Mouse (Mus musculus) limb, embryonic 11.5 days (tissue): ENCODE measurements at regions not wholly inside any gene's neighbourhood (a gene's known extent, or its start where the extent isn't known, plus 50 kb on each side); places are given as distances from the start of the nearest gene placed in this dataset.

Experiments used
- ATAC-seq: fragments of 200-750 bp; cut with Nextera tagmentation; 2 replicates; pipeline ENCODE4 v1.8.0; 2017; ENCODE audit warnings: low read depth; ENCODE audit not compliant: insufficient number of reproducible peaks, low FRiP score, low TSS enrichment
- DNase-seq: peaks from one replicate; pipeline ENCODE4 v3.0.0-alpha.2; 2015; ENCODE audit warnings: low spot score
- H3K27ac ChIP-seq: fragments of 300-500 bp; sonication (generic); replicated peaks from 2 replicates; pipeline ENCODE4 v1.5.1; 2014; ENCODE audit warnings: low read depth, mild to moderate bottlenecking, low read length
- H3K27me3 ChIP-seq: fragments of 300-500 bp; sonication (generic); 2 replicates; pipeline ENCODE4 v1.6.1; 2014; ENCODE audit warnings: mild to moderate bottlenecking, low read length, mixed read lengths; ENCODE audit not compliant: control insufficient read depth, insufficient read depth
- H3K36me3 ChIP-seq: fragments of 300-500 bp; sonication (generic); 2 replicates; pipeline ENCODE4 v1.6.1; 2014; ENCODE audit warnings: mild to moderate bottlenecking, low read length, moderate library complexity, mixed read lengths; ENCODE audit not compliant: control insufficient read depth, insufficient read depth
- H3K4me1 ChIP-seq: fragments of 300-500 bp; sonication (generic); 2 replicates; pipeline ENCODE4 v1.6.1; 2014; ENCODE audit warnings: low read length, mixed read lengths; ENCODE audit not compliant: control insufficient read depth, insufficient read depth
- H3K4me2 ChIP-seq: fragments of 300-500 bp; sonication (generic); 2 replicates; pipeline ENCODE4 v1.6.1; 2014; ENCODE audit warnings: low read depth, mild to moderate bottlenecking, moderate library complexity; ENCODE audit not compliant: severe bottlenecking
- H3K4me3 ChIP-seq: fragments of 300-500 bp; sonication (generic); 2 replicates; pipeline ENCODE4 v1.5.1; 2014; ENCODE audit warnings: low read depth, low read length
- H3K9ac ChIP-seq: fragments of 300-500 bp; sonication (generic); 2 replicates; pipeline ENCODE4 v1.6.1; 2014; ENCODE audit warnings: mild to moderate bottlenecking, low read length
- H3K9me3 ChIP-seq: fragments of 300-500 bp; sonication (generic); 2 replicates; pipeline ENCODE4 v1.6.1; 2016; ENCODE audit warnings: low read length; ENCODE audit not compliant: control insufficient read depth
- WGBS: fragments of 180-500 bp; shearing (Covaris S2); extraction: QIAGEN DNeasy Blood & Tissue Kit; methylation state at CpG from one replicate; pipeline ENCODE4 v1.1.7; 2014; 5-methylcytosine and 5-hydroxymethylcytosine counted together

GRCm38 (mm10) chr8:67143479-67143878, 283.5 kb downstream of the Naf1 start:
- H3K4me1 ChIP-seq: no peaks in the 10 kb centered on the region
- DNase-seq (no peak), ATAC-seq (no peak)
- no peak overlapping the region for H3K9ac ChIP-seq
- H3K27ac ChIP-seq: no peak overlapping the region
- H3K9me3 ChIP-seq: no peaks in the 10 kb centered on the region
- H3K36me3 ChIP-seq: no peaks in the 10 kb centered on the region
- no peak overlapping the region for H3K4me3 ChIP-seq
- no peak overlapping the region for H3K4me2 ChIP-seq
- H3K27me3 ChIP-seq: no peaks in the 10 kb centered on the region
- 38% methylated on average over 4 of the region's 4 CpGs for WGBS

- no peak for DNase-seq
- Histone ChIP-seq H3K4me3 (no peak overlapping the region), H3K4me1 (no peaks in the 10 kb centered on the region), H3K4me2 (no peak overlapping the region), H3K9ac (no peak overlapping the region), H3K9me3 (no peaks in the 10 kb centered on the region), H3K36me3 (no peaks in the 10 kb centered on the region), H3K27ac (no peak overlapping the region), H3K27me3 (no peaks in the 10 kb centered on the region)
- WGBS: 83% methylated on average over 5 of the region's 5 CpGs
- no peak for ATAC-seq
Measured at GRCm38 (mm10) chr8:67181741-67182140, 321.7 kb downstream of the Naf1 start.

- H3K36me3 ChIP-seq: no peaks in the 10 kb centered on the region
- no peaks in the 10 kb centered on the region for H3K9me3 ChIP-seq
- no peaks in the 10 kb centered on the region for H3K27me3 ChIP-seq
- DNase-seq (no peak), ATAC-seq (no peak)
- no peak overlapping the region for H3K4me3 ChIP-seq
- no peak overlapping the region for H3K4me2 ChIP-seq
- no peaks in the 10 kb centered on the region for H3K4me1 ChIP-seq
- H3K27ac ChIP-seq: no peak overlapping the region
- no peak overlapping the region for H3K9ac ChIP-seq
Measured at GRCm38 (mm10) chr8:67199213-67199612, 324.4 kb upstream of the Nat3 start.

DNA sequence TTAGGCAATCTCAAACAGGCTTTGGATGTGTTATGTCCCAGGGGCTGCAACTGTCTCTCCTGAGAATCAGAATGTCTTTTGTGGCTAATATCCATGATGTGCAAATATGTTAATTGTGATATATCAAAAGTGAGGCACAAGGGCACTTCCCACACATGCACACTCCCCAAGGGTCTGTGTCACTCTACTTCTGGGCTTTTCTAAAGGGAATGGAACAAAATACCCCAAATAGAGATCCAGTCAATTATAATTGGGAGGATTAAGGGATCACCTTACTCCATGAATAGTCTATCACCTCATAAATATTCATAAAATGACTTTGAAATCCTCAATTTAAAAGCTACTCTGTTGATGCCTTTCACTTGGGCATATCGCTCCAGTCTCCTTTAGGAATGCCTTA, 317.6 kb upstream of the Nat3 start:
- DNase-seq: no peak
- 81% methylated on average over 1 of the region's 1 CpGs for WGBS
- no peak for ATAC-seq

DNA sequence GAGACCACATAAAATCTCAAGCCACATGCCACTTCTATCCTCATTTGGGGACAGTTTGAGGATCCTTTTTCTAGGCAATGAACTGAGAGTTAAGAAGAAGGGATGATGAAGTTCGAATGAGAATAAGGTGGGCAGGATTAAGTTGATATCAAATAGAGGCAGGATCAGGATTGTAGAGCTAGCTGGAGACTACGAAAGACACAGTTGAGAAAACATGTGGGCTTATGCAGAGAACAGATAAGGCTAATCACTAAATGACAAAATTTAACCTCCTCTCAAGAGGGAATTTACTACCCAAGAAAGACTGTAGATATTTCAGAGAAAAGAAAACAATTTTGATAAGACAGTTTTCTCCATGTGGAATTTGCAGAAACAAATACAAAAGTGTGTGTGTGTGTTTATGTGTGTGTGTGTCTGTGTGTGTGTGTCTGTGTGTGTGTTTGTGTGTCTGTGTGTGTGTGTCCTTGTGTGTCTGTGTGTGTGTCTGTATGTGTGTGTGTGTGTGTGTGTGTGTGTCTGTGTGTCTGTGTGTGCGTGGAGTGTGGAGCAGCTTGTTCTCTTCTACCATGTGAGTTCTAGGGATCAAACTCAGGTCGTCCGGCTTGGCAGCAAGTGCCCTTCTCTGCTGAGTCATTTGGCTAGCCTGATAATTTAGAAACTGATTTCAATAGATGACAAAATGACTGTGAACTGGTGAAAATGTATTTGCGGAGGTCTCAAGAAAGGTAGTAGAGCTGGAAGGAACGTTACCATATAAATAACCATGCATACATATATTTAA, 291.5 kb upstream of the Nat3 start:
- Histone ChIP-seq H3K4me2 (no peak overlapping the region), H3K9ac (no peak overlapping the region), H3K4me1 (no peaks in the 10 kb centered on the region), H3K9me3 (no peaks in the 10 kb centered on the region), H3K27ac (no peak overlapping the region), H3K4me3 (no peak overlapping the region), H3K36me3 (no peaks in the 10 kb centered on the region), H3K27me3 (no peaks in the 10 kb centered on the region)
- ATAC-seq (no peak), DNase-seq (no peak)
- WGBS: 86% methylated on average over 7 of the region's 7 CpGs

More for the DNA sequence above, 317.6 kb upstream of the Nat3 start:
- Histone ChIP-seq H3K27me3 (no peaks in the 10 kb centered on the region), H3K4me1 (no peaks in the 10 kb centered on the region), H3K4me3 (no peak overlapping the region), H3K4me2 (no peak overlapping the region), H3K36me3 (no peaks in the 10 kb centered on the region), H3K27ac (no peak overlapping the region), H3K9me3 (no peaks in the 10 kb centered on the region), H3K9ac (no peak overlapping the region)

GRCm38 (mm10) chr8:67238934-67239333, 284.7 kb upstream of the Nat3 start:
- no peak overlapping the region for H3K9ac ChIP-seq
- H3K36me3 ChIP-seq: no peaks in the 10 kb centered on the region
- no peak overlapping the region for H3K4me2 ChIP-seq
- ATAC-seq (no peak), DNase-seq (no peak)
- no peaks in the 10 kb centered on the region for H3K27me3 ChIP-seq
- no peak overlapping the region for H3K4me3 ChIP-seq
- no peak overlapping the region for H3K27ac ChIP-seq
- H3K9me3 ChIP-seq: no peaks in the 10 kb centered on the region
- no peaks in the 10 kb centered on the region for H3K4me1 ChIP-seq
- WGBS: 95% methylated on average over 1 of the region's 1 CpGs

DNA sequence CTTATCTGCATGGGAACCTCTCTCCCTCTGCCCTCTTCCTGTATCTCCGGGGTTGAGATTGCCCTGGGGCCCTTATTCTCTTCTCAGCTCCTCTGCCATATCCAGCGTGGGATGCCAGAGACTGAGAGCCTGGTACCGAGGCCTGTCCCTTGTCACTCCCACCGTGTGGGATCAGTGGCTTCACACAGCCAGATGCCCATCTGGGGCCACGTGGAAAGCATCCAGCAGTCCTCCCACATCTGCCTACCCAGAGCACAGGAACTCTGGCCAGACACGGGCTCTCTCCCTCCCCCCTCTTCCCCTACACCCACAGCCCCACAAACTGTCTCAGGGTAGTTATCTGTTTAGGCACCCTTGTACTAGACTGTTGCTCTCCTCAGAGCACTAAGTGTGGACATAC, 244.9 kb upstream of the Nat3 start:
- Histone ChIP-seq H3K36me3 (no peaks in the 10 kb centered on the region), H3K4me1 (no peaks in the 10 kb centered on the region)
- ATAC-seq: no peak

GRCm38 (mm10) chr8:67279449-67279848, 244.2 kb upstream of the Nat3 start:
- no peaks in the 10 kb centered on the region for H3K36me3 ChIP-seq
- DNase-seq (no peak), ATAC-seq (no peak)

More for the DNA sequence above, 244.9 kb upstream of the Nat3 start:
- no peak overlapping the region for H3K9ac ChIP-seq
- H3K27me3 ChIP-seq: no peaks in the 10 kb centered on the region
- 77% methylated on average over 6 of the region's 6 CpGs for WGBS
- H3K4me3 ChIP-seq: no peak overlapping the region
- H3K27ac ChIP-seq: no peak overlapping the region
- no peak overlapping the region for H3K4me2 ChIP-seq
- DNase-seq: no peak
- H3K9me3 ChIP-seq: no peaks in the 10 kb centered on the region

GRCm38 (mm10) chr8:67310494-67310893, 213.2 kb upstream of the Nat3 start:
- H3K27ac ChIP-seq: no peak overlapping the region
- no peak overlapping the region for H3K4me2 ChIP-seq
- 89% methylated on average over 1 of the region's 1 CpGs for WGBS
- H3K27me3 ChIP-seq: no peaks in the 10 kb centered on the region
- no peaks in the 10 kb centered on the region for H3K9me3 ChIP-seq
- ATAC-seq (no peak), DNase-seq (no peak)
- H3K9ac ChIP-seq: no peak overlapping the region
- H3K36me3 ChIP-seq: no peaks in the 10 kb centered on the region
- no peaks in the 10 kb centered on the region for H3K4me1 ChIP-seq
- no peak overlapping the region for H3K4me3 ChIP-seq

More at GRCm38 (mm10) chr8:67279449-67279848, 244.2 kb upstream of the Nat3 start:
- Histone ChIP-seq H3K4me3 (no peak overlapping the region), H3K27me3 (no peaks in the 10 kb centered on the region), H3K9me3 (no peaks in the 10 kb centered on the region), H3K4me1 (no peaks in the 10 kb centered on the region), H3K27ac (no peak overlapping the region), H3K9ac (no peak overlapping the region), H3K4me2 (no peak overlapping the region)
